Mouse (Mus musculus) kidney, postnatal 0 days (tissue): ENCODE measurements at regions not wholly inside any gene's neighbourhood (a gene's known extent, or its start where the extent isn't known, plus 50 kb on each side); places are given as distances from the start of the nearest gene placed in this dataset.

Source experiments
- ATAC-seq: fragments of 200-750 bp; cut with Nextera tagmentation; replicated peaks from 2 replicates; pipeline ENCODE4 v1.8.0; 2017; ENCODE audit warnings: low read depth, moderate number of reproducible peaks, moderate TSS enrichment, moderate library complexity; ENCODE audit not compliant: low FRiP score
- DNase-seq: peaks from one replicate; pipeline ENCODE4 v3.0.0-alpha.2; 2016; ENCODE audit warnings: low spot score
- H3K27ac ChIP-seq: fragments of 300-500 bp; sonication (generic); 2 replicates; pipeline ENCODE4 v1.5.1; 2014; ENCODE audit warnings: mild to moderate bottlenecking
- H3K27me3 ChIP-seq: fragments of 300-500 bp; sonication (generic); 2 replicates; pipeline ENCODE4 v1.6.1; 2014; ENCODE audit warnings: low read length, mixed read lengths; ENCODE audit not compliant: insufficient read depth
- H3K36me3 ChIP-seq: fragments of 300-500 bp; sonication (generic); 2 replicates; pipeline ENCODE4 v1.6.1; 2014; ENCODE audit warnings: low read length, mixed read lengths; ENCODE audit not compliant: insufficient read depth
- H3K4me1 ChIP-seq: fragments of 300-500 bp; sonication (generic); replicated peaks from 2 replicates; pipeline ENCODE4 v1.6.1; 2014; ENCODE audit warnings: antibody characterized with exemption, low read length, mixed read lengths; ENCODE audit not compliant: insufficient read depth
- H3K4me2 ChIP-seq: fragments of 300-500 bp; sonication (generic); 2 replicates; pipeline ENCODE4 v1.6.1; 2014; ENCODE audit warnings: mild to moderate bottlenecking, low read length, moderate library complexity, mixed read lengths
- H3K4me3 ChIP-seq: fragments of 300-500 bp; sonication (generic); replicated peaks from 2 replicates; pipeline ENCODE4 v1.5.1; 2014; ENCODE audit warnings: low read depth, low read length
- H3K9ac ChIP-seq: fragments of 300-500 bp; sonication (generic); 2 replicates; pipeline ENCODE4 v1.6.1; 2014; ENCODE audit warnings: low read depth, low read length
- H3K9me3 ChIP-seq: fragments of 300-500 bp; sonication (generic); replicated peaks from 2 replicates; pipeline ENCODE4 v1.6.1; 2016; ENCODE audit warnings: low read length, inconsistent platforms, mixed read lengths
- CTCF ChIP-seq: IDR thresholded peaks from 2 replicates; pipeline ENCODE4 v1.5.1; 2016; ENCODE audit warnings: antibody characterized with exemption, low read depth, mild to moderate bottlenecking, moderate library complexity
- WGBS: fragments of 180-500 bp; shearing (Covaris S2); extraction: QIAGEN DNeasy Blood & Tissue Kit; methylation state at CpG from one replicate; pipeline ENCODE4 v1.1.7; 2014; 5-methylcytosine and 5-hydroxymethylcytosine counted together

- no peak overlapping the region for H3K27ac ChIP-seq
- H3K9me3 ChIP-seq, result no peaks in the 10 kb centered on the region
- H3K27me3 ChIP-seq, result no peaks in the 10 kb centered on the region
- no peak overlapping the region for H3K4me3 ChIP-seq
- no peaks in the 10 kb centered on the region for H3K4me1 ChIP-seq
- H3K4me2 ChIP-seq, result no peak overlapping the region
- DNase-seq (no peak), ATAC-seq (no peak)
- WGBS, result 74% methylated on average over 3 of the region's 3 CpGs
- no peak for TF ChIP-seq CTCF
- H3K9ac ChIP-seq, result no peak overlapping the region
- no peaks in the 10 kb centered on the region for H3K36me3 ChIP-seq
Observed at GRCm38 (mm10) chr8:117890211-117890610, 88.5 kb upstream of the Mphosph6 start.

- no peak for TF ChIP-seq CTCF
- Histone ChIP-seq H3K27me3 (no peaks in the 10 kb centered on the region), H3K9ac (no peak overlapping the region), H3K27ac (no peak overlapping the region), H3K36me3 (no peaks in the 10 kb centered on the region), H3K9me3 (no peaks in the 10 kb centered on the region), H3K4me2 (no peak overlapping the region), H3K4me3 (no peak overlapping the region), H3K4me1 (no peaks in the 10 kb centered on the region)
- ATAC-seq, result no peak
- 84% methylated on average over 8 of the region's 8 CpGs for WGBS
- no peak for DNase-seq
Observed at GRCm38 (mm10) chr8:117881414-117881973, 79.8 kb upstream of the Mphosph6 start.

GRCm38 (mm10) chr8:117880279-117880975, 78.7 kb upstream of the Mphosph6 start:
- no peak for TF ChIP-seq CTCF
- Histone ChIP-seq H3K9ac (no peak overlapping the region), H3K9me3 (no peaks in the 10 kb centered on the region), H3K27ac (no peak overlapping the region), H3K27me3 (no peaks in the 10 kb centered on the region), H3K4me3 (no peak overlapping the region), H3K36me3 (no peaks in the 10 kb centered on the region), H3K4me1 (no peaks in the 10 kb centered on the region), H3K4me2 (no peak overlapping the region)
- 71% methylated on average over 13 of the region's 13 CpGs for WGBS
- ATAC-seq (no peak), DNase-seq (no peak)

GRCm38 (mm10) chr8:117873611-117874010, 71.9 kb upstream of the Mphosph6 start:
- Histone ChIP-seq H3K4me1 (no peaks in the 10 kb centered on the region), H3K27me3 (no peaks in the 10 kb centered on the region), H3K9ac (no peak overlapping the region), H3K4me3 (no peak overlapping the region), H3K27ac (no peak overlapping the region), H3K4me2 (no peak overlapping the region), H3K9me3 (no peaks in the 10 kb centered on the region), H3K36me3 (no peaks in the 10 kb centered on the region)
- no peak for TF ChIP-seq CTCF
- DNase-seq (no peak), ATAC-seq (no peak)
- 76% methylated on average over 4 of the region's 4 CpGs for WGBS

GRCm38 (mm10) chr8:117867138-117867537, 65.4 kb upstream of the Mphosph6 start:
- Histone ChIP-seq H3K4me3 (no peak overlapping the region), H3K27ac (no peak overlapping the region), H3K9me3 (no peaks in the 10 kb centered on the region), H3K9ac (no peak overlapping the region), H3K27me3 (no peaks in the 10 kb centered on the region), H3K4me1 (no peaks in the 10 kb centered on the region), H3K4me2 (no peak overlapping the region), H3K36me3 (no peaks in the 10 kb centered on the region)
- TF ChIP-seq CTCF, result no peak
- DNase-seq (no peak), ATAC-seq (no peak)
- 77% methylated on average over 2 of the region's 2 CpGs for WGBS

- TF ChIP-seq CTCF, result no peak
- H3K4me2 ChIP-seq, result no peak overlapping the region
- H3K9me3 ChIP-seq, result no peaks in the 10 kb centered on the region
- no peak overlapping the region for H3K4me3 ChIP-seq
- no peak overlapping the region for H3K9ac ChIP-seq
- no peaks in the 10 kb centered on the region for H3K4me1 ChIP-seq
- no peaks in the 10 kb centered on the region for H3K36me3 ChIP-seq
- DNase-seq, result no peak
- ATAC-seq, result no peak
- WGBS, result 37% methylated on average over 6 of the region's 6 CpGs
- H3K27me3 ChIP-seq, result no peaks in the 10 kb centered on the region
- H3K27ac ChIP-seq, result no peak overlapping the region
Observed at GRCm38 (mm10) chr8:117865014-117865413, 63.3 kb upstream of the Mphosph6 start.
